Mouse (Mus musculus): ENCODE measurements around the gene Tnpo3. TPM values are rescaled to one million over a fixed set of nuclear protein-coding genes. Genes with fewer than 3 reads are reported as not detected.
"Not testable (repeated sequence)": the region's sequence is repeated elsewhere in the genome, so short reads cannot be mapped to it uniquely, and the experiment has no call there.

Gene Tnpo3
- total RNA-seq, 1 experiment from 2014 or later: 60.9 TPM

DNA sequence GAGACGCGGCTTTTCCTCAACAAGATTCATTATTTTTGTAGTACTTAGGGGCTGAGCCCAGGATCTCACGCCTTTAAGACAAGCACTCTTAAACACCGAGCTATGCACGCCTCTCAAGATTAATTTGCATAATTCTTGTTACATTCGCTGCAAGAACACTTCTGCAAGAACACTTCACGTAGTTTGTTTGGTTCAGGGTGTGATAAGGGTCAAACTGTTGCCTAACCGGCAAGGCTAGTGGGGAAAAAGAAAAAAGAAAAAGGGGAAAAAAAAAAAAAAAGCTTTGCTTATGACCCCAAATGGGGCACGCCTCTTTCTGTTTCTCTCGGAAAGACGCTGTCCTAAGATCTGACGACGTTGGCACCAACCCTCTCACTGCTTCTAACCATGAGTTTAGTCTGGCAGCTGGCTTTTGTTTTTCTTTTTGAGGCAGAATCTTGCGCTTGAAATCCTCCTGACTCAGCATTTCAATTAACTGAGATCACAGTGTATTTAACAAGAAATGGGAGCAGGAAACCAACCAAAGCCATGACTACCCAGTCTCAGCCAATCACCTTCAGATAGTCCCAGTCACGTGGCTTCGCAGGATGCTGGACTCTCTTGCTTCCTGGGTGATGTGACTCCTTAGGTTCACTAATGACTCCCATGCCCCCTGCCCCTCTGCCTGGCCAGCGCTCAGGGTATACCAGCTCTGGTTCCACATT is 11.3 kb upstream of the Tnpo3 start:
- no peak for DNase-seq

DNA sequence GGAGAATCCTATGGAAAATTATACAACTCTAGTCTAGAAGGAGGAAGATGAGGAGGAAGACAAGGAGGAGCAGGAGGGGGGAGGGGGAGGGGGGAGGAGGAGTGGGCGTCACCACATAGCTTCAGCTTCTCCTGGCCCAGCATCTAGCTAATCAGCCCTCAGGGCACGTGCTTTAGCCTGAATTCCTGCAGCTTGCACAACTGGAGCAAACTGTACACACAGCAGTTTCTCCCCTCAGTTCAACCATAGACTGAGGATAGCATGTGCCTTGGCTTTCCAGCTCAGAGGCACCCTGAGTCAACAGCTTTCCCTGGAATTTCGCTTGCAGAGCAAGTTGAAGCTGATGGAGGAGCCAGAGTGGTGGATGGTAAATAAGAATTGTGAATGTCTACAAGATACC is 10.5 kb upstream of the Tnpo3 start:
- DNase-seq: no peak

DNA sequence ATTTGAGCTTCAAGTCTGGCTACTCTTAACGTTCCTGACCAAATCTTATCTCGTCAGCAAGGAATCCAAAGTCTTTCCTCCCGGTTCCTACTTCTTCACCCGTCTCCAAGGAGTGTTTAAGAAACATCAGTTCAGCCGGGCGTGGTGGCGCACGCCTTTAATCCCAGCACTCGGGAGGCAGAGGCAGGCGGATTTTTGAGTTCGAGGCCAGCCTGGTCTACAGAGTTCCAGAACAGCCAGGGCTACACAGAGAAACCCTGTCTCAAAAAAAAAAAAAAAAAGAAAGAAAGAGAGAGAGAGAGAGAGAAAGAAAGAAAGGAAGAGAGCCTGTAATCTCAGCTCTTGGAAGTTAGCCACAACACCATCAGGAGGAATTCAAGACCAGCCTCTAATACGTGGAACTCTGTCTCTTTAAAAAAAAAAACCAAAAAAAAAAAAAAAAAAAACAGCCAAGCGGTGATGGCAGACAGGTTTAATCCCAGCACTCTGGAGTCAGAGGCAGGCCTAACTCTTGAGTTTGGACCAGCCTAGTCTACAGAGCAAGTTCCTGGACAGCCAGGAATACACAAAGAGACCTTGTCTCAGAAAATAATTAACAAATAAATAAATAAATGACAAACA is 443 bp upstream of the Tnpo3 start:
- DNase-seq: not testable (repeated sequence)

DNA sequence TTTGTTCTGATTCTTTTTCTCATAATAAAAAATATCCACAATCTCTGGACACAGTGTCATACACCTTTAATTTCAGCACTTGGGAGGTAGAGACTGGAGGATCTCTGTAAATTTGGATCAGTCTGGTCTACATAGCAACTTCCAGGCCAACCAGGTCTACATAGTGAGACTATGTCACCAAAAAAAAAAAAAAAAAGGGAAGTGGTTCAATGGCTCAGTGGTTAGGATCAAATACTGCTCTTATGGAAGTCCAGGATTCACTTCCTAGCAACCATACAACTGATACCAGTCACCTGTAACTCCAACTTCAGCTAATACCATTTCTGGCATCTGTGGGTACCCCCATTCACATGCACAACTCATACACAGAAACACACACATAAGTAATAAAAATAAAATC is 9.5 kb downstream of the Tnpo3 start:
- DNase-seq: no peak

DNA sequence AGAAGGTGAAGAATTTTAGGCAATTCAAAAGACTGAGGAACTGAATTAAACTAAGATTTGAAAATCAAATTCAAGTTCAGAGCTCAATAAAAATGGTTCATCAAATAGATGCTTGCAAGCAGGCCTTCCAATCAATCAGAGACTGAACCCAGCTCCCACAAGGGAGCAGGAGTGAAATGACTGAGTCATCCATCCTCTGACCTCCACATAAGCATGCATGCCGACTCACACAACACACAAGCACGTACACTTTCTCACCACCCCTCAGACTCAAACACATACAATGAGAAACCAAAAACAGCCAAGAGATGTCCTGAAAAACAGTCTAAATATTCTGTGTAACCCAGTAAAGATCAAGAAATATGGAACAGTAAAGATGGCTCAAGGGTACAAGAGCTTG is 14.0 kb downstream of the Tnpo3 start:
- no peak for DNase-seq

DNA sequence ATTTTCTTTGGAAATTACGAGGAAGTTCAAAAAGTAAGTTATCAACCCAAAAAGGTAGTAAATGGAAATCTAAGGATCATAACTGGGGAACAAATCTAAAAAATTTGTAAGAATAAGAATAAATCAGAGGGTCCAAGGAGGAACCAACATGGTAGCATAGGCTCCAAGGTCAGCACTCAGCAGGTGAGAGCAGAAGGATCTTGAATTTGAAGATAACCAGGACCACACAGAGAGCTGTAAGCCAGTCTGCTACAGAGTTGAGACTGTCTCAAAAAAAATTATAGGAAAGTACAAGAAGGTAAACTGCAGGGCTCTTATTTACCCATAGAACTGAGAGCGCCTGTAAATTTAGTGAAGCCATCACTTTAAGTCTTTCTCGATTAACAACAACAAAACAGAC is 28.5 kb downstream of the Tnpo3 start:
- DNase-seq: no peak

DNA sequence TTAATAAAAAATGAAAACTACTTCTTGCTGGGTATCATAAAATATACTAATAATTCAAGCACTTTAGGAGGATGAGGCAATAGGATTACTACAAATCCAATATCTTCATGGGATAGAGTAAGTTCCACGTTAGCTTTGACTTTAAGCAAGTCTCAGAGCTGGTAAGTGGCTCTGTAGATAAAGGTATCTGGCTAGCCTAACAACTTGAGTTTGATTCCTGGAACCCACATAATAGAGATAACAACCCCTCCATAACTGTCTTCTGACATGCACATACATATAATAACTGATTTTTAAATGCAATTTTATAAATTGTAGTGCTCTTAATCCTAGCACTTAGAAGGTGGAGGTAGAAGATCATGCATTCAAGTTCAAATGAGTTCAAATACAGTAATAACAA is 28.9 kb downstream of the Tnpo3 start:
- DNase-seq: no peak

DNA sequence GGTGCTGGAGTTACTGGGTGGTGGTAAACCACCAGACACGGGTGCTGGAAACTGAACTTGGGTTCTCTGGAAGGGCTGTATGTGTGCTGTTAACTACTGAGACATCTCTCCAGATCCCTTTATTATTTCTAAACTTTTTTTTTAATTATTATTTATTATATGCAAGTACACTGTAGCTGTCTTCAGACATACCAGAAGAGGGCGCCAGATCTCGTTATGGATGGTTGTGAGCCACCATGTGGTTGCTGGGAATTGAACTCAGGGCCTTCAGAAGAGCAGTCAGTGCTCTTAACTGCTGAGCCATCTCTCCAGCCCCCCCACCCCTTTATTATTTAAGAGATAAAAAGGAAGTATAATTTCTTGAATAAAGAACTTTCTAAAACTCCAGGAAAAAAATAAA is 33.3 kb downstream of the Tnpo3 start:
- not testable (repeated sequence) for DNase-seq

DNA sequence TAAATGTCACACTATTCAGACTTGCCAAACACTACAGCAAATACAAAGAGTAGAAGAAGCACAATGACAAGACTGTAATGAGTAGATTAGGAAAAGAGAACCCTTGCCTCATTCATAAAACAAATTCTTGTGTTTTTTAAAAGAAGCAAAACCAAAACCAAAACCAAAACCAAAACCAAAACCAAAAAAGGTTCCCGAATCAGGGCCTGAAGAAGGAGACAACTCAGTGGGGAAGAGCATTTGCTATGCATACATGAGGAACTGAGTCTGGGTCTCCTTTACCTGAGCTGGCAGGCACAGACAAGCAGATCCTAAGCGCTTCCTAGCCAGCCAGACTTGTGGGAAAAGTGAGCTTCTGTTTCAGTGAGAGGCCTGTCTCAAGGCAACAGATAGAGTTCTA is 52.6 kb downstream of the Tnpo3 start:
- DNase-seq: no peak

DNA sequence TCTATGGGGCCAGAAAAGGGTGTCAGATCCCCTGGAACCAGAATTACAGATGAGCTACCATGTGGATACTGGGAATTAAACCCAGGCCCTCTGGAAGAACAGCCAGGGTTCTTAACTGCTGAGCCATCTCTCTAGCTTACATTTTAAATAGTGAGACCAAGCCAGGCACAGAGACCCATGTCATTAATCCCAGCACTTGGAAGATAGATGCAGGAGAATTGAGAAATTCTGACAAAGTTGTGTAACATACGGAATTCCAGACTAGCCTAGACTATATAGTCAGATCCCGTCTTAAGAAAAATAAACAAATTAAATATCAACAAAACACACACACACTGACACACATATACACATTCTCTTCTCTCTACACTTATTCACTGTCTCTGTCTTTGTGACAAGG is 57.2 kb downstream of the Tnpo3 start:
- DNase-seq: no peak

DNA sequence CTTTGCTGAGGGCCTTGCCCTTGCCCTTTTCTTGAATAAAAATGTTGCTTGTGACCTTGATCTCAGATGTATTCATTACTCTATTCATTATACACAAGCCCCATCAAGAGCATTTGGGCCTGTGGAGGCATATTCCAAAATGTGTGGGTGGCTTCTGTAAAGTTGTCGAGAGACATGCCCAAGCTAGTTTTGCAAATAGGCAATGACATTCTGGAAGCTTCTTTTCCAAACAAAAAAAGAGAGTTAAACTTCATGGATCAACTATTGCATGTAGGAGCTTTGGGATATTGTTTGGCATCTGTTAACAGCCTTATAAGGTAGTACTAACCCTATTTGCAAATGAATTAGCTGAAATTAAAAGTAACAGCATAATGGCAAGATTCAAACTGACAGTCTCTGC is 61.6 kb downstream of the Tnpo3 start:
- DNase-seq: no peak

DNA sequence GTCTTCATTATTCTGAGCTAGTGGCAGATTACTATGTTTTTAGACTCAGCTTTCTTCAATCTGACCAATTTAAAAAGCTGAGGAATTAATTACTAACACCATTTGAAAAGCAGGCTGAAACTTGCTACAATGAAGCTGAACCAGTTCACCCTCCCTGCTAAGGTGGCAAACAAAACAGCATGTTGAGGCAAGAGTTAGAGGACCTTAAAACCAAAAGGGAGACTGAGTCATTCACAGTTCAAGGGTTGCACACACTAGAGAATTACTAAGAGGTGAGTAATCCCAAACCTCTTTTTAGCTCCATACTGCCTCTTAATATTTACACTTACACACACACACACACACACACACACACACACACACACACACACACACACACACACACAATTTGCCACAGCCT is 62.1 kb downstream of the Tnpo3 start:
- no peak for DNase-seq

DNA sequence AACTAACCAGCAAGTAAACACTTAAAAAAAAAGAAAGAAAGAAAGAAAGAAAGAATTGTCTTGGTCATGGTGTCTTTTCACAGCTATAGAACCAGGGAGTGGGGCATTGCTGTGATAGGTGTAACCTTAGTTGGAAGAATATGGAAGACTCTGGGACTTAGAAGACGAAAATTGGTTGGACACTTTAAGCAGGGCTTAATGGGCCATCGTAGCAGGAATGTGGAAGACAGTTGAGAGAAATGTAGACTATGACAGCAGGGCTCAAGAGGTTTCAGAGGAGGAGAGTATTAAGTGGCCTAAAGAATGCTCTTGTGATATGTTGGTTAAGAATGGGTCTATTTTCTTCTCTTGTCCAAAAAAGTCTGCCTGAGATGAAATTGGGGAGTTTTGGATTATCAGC is 64.1 kb downstream of the Tnpo3 start:
- no peak for DNase-seq

DNA sequence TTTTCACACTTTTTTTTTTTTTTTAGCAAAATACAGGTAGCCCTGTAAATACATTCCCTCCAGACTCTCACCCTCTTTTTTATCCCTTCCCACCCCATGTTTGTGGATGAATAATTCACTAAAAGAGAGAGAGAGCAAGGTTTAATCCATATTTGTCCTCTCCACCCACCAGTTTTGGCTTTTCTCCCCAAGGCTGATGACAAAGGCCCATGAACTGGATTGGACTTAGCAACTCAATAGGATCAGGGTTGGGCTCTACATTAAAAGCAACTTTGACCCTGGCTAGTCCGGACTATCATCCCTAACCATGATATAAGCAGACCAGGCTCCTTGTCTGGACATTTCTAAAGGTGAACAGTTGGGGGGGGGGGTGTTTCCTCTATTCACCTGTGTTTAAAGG is 68.7 kb downstream of the Tnpo3 start:
- DNase-seq: no peak

DNA sequence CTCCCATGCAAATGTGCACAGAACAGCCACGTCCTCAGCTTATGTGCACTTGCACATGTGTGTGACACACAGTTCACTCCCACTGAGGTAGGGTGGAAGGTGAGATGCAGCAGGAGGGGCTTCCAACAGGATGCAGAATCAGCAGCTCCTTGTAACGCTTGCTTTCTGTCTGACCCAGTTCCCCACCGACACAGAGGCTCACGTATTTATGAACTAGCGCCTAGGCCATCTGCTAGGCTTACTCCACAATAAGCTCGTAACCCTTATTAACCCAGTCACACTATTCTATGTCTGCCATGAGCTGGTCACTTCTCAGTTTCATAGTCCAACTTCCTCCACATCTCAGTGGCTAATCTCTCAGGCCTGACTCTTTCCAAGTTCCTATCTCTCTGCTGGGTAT is 69.5 kb downstream of the Tnpo3 start:
- DNase-seq: no peak

DNA sequence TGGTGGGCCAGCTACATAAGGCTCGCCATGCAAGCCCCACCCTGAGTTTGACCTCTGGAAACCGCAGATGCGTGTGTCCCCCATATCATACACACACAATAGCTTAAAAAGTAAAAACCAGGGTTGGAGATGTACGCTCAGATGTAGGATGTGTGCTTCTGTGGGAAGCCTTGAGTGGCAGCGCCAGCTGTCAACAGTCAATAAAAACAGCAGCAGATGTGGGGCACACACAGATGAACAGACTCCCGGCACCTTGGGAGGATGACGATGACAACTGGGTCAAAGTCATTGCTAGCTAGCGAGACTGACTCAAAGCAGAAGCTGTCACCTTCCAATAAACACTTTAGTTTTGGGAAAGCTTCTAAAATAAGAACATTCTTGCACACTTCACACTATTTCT is 70.2 kb downstream of the Tnpo3 start:
- DNase-seq: no peak

DNA sequence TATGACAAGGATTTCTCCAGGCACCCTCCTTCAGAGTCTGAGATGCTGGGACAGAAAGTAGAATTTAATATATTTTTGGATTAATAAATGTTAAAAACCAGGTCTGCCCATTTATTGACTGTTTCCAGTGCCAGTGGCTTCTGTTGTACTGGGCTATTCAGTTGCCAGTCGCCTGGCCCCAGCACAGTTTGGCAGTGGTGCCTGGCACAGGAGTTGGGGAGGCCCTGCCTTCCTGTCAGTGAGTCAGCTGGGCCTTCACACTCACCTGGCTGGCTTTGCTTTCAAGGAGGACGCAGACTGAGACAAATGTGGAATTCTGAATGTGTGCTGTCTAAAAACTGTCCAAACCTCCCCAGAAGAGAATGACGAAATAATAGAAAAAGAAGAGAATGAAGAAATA is 72.5 kb downstream of the Tnpo3 start:
- DNase-seq: no peak

DNA sequence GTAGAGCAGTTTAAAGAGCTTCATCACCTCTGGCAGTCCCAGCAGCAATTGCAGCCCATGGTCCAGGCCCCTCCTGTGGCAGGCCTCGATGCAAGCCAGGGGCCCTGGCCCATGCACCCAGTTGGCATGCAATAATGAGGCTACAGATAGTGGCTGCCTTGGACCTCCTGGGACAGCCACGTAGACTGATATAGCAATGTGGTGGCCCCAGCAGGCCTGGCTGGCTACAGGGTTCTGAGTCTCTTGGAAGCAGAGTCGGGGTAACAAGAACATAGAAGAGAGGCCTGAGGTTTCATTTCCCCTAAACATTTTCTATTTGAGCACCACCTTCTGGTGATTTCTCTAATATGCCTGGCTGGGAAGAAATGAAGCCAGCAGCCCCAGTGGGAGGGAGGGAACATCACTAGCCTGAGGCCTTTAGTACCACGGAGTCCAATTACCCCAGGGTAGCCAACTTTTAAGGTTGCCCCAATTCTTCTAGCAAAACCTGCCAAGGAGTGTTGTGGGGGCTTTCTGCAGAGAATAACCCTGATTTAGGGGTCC is 73.0 kb downstream of the Tnpo3 start:
- no peak for DNase-seq

DNA sequence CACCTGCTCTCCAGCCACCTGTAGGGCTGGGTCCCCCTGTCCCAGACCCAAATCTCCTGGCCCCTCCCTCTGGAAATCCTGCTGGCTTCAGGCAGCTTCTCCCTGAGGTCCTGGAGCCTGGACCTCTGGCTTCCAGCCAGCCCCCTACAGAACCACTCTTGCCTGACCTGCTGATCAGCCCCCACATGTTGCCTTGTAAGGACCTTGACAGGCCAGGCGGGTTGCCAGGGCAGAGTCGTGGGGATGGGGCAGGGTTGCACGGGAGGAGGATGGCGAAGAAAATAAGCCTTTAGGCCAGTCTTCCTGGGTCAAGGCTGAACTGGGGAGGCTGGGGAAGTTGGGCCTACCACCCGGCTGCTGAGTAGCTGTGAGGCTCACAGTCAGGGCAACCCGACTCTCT is 74.4 kb downstream of the Tnpo3 start:
- peak; percentile 40 for DNase-seq

DNA sequence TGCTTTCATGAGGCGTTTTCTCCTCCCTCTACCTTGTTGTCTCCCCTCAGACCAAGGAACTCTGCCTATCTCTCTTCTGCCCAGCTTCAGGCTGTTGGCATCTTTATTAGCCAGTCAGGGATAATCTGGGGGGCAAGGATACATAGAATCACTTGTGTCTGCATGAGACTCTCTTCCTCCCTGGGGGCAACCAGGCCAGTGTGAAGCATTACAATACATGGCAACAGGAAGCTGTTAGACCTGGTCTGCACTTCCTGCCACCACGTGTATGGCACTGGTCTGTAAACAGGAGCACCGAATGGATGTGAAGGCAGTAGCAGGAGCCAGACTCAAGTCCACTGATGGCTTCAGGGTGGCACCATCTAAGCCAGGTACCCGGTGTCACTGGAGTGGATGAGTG is 79.6 kb downstream of the Tnpo3 start:
- DNase-seq: no peak

DNA sequence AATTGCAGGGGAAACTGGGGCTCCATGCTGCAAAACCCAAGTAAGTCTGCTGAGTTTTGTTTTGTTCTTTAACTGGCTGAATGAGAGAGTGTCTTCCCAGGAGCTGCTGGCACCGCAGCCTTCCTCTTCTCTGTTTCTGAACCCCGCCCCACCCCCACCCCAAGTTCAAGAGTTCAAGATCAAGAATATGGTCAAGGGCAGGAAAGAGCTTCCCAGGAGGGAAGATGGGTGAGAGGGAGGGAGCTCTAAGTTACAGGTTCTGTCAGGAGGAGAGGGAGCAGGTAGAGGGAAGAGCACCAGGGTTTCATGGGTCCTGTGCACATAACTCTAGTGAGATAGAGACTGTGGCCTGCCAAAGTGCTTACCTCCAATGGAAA is 80.3 kb downstream of the Tnpo3 start:
- no peak for DNase-seq

DNA sequence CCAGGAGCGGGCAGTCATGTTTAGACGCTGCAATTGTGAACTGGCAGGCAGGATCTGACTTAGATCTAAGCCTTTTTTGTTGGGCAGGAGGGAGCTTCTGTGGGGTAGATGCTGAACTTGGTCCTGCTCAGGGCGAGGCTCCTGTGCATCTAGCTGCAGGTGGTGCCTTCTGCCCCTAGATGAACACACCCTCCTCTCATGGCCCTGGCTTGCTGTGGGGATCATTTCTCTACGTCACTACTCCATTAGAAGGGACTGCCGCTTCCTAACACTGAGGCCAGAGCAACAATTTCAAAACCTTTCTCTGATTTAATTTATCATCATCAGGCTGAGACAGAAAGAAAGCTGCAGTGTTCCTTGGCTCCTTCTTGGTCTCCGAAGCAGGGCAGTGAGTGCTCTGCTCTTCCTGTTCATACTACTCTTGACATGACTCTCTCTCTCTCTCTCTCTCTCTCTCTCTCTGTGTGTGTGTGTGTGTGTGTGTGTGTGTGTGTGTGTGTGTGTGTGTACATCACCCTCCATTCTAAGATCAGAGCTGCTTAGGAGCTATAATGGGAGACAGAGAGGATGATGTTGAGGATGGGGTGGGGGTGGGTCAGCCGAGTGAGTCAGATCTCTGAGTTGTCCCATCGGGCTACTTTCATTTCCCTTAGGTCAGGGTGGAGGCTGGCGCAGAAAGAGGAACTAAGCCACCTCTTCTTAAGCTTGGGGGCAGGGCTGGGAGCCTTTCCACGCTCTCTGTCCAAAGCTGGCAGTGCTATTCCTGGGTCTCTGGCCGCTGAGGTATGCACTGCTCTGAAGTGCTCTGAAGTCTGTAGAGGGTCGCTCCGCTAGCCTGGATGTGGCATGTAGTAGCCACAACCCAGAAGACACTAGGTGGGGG is 80.9 kb downstream of the Tnpo3 start:
- DNase-seq: no peak

DNA sequence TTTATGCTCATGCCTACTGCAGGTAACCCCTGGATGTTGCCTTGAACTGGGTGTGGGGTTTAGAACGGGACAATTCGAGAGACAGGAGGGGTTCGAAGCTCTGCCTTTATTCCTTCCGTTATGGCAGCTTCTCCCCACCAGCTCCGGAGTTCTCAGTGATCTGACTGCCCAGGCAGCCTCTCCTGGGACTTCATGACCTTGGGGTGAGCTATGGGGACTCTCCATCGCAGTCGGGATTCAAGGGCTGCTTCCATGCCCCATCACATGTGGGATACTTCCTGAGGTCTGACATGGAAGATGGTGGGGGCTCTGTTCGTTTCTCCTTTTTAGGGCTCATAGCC is 81.6 kb downstream of the Tnpo3 start:
- no peak for DNase-seq

All from adrenal gland, postnatal 25 days (tissue).